Mouse (Mus musculus) neutrophil, adult 59 days (primary cell): ENCODE measurements around the gene Swap70. TPM values are rescaled to one million over a fixed set of nuclear protein-coding genes. Genes with fewer than 3 reads are reported as not detected.

Source experiments
- total RNA-seq, 2 experiments: library from RNA; stranded (reverse); gene quantifications; 1 replicate in 1 of 2; 2 replicates in 1 of 2; pipeline ENCODE4 v1.2.4; 2023

The Swap70 gene
- total RNA-seq, result 10 to 100 TPM; 25.4 to 36.4 TPM

GRCm38 (mm10) chr7:110221586-110222481 is at the start of gene Swap70:
Gene Swap70 (plus strand): TSS chr7:110221711.

Other genes with a start within 250 kb of the Swap70 start
- gene Tmem41b, start 234.8 kb upstream of the Swap70 start, total RNA-seq, result 10 to 100 TPM; 54.2 TPM
- gene Ipo7, start 203.4 kb upstream of the Swap70 start, total RNA-seq, result 10 to 100 TPM; 41.5 to 48.8 TPM
- gene Zfp143, start 160.5 kb upstream of the Swap70 start, total RNA-seq, result 10 to 100 TPM; 24.1 to 26.0 TPM
- 10 to 100 TPM; 13.8 to 15.1 TPM for gene Wee1, start 99.7 kb upstream of the Swap70 start, total RNA-seq